Comparison of ENCODE assay signal across 19 mouse cellular contexts in the genomic region with DNA sequence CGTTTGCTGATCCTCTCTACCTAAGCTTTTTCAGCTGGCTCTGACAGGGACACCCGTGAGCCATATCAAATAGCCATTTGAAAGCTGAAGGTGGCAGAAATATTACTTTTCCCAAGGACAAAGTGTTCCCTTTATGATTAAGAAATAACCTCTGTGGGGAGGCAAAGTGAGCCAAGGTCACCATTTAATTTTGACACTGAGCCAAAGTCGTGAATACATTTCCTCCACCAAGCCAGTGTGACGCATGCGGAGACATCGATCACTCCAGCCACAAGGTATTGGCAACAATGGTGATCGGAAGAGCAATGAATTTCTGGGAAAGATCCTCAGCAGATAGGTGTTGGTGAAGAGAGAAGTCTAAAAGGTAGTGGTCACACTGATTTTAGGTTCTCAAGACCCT.
"Had no signal": no experiment of that assay in that cellular context is flagged by ENCODE, and none has a peak within 500 bp of the region (broad histone marks: within the 10 kb centered on the region; RNA-seq: fewer than 3 reads in every experiment).

No protein-coding gene starts in this region.

- H3K4me2 ChIP-seq: lung, embryonic 15.5 days; midbrain, embryonic 12.5 days; neural tube, embryonic 13.5 days; neural tube, embryonic 15.5 days had no signal

- H3K4me3 ChIP-seq: lung, embryonic 15.5 days; midbrain, embryonic 10.5 days; midbrain, embryonic 12.5 days; myocyte; neural tube, embryonic 13.5 days; neural tube, embryonic 15.5 days had no signal

- ATAC-seq: lung, postnatal 0 days; midbrain, embryonic 16.5 days had no signal

- H3K9me3 ChIP-seq: lung, embryonic 15.5 days; midbrain, embryonic 10.5 days; midbrain, embryonic 12.5 days; neural tube, embryonic 13.5 days; neural tube, embryonic 15.5 days had no signal

- H3K27ac ChIP-seq: lung, embryonic 15.5 days; midbrain, embryonic 10.5 days; midbrain, embryonic 12.5 days; neural tube, embryonic 13.5 days; neural tube, embryonic 15.5 days had no signal

- H3K36me3 ChIP-seq: lung, embryonic 15.5 days; midbrain, embryonic 10.5 days; midbrain, embryonic 12.5 days; neural tube, embryonic 13.5 days; neural tube, embryonic 15.5 days had no signal

- H3K9ac ChIP-seq: lung, embryonic 15.5 days; midbrain, embryonic 12.5 days; neural tube, embryonic 13.5 days; neural tube, embryonic 15.5 days had no signal

- H3K27me3 ChIP-seq: lung, embryonic 15.5 days; midbrain, embryonic 12.5 days; neural tube, embryonic 13.5 days; neural tube, embryonic 15.5 days had no signal

- H3K4me1 ChIP-seq: lung, embryonic 15.5 days; midbrain, embryonic 10.5 days; midbrain, embryonic 12.5 days; neural tube, embryonic 15.5 days had no signal

- DNase-seq: lung, adult 2 months; lung, postnatal 4 days; midbrain, embryonic 14.5 days; retina, postnatal 1 day; right cerebral cortex, adult 18-20 months; right cerebral cortex, postnatal 25 days; right cerebral cortex, postnatal 4 days; spleen, adult 18-20 months; thymus, adult 18-20 months; thymus, postnatal 14 days; thymus, postnatal 36 days had no signal
